Mouse (Mus musculus): Measurements from ENCODE around the gene Kpna7.

Kpna7 gene

DNA sequence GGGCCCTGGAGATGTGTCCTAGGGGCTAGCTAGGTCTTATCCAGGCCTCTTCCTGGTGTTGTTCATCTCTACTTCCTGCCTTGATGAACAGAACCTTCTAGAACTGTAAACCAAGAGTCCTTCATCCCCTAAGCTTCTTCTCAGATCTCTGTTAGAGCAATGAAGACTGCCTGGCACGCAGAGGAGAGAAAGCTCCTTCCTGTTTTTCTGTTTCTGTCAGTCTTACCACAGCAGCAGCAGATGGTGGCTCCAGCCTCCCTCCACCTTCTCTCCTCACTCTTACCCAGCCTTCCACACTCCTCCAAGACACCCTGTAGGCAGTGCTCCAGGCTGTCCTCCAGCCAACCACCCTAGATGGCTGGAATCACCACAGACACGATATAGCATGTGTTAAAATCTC lies 146.5 kb downstream of the Kpna7 start:
- POLR2A ChIA-PET, result no interaction called here
- CTCF ChIA-PET, result no interaction called here
